In the genomic region with DNA sequence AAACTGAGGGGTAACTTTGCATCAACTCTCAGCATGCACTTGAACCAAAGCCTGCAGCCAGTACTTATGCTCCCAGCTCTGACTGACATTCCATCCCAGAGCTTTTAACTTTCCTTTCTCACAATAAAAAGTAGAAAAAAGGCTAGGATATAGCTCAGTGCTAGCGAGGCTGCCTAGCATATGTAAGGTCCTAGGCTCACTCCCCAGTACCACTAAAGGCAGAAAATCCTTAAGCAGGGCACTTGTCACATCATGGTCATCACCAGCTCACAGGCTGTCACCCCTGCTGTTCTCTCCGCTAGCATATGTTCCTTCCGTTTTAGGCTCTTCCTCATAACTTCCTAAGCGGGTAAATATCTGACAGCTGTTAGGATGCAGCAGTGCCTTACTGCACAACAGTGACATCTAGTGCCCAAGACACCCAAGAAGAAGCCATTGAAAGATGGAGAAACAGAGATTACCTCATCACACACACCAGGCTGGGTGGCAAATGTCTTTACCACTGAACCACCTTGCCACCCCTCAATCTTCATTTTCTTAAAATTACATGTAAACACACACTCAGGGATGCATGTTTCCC, we compare ENCODE assay signal across 9 mouse cellular contexts. TPM values are rescaled to one million over a fixed set of nuclear protein-coding genes. Genes with fewer than 3 reads are reported as not detected.
DNase-seq lines count a peak whose midpoint lies in the region; ATAC-seq and TF ChIP-seq lines count a peak whose summit lies in the region.
"Had no signal": no experiment of that assay in that cellular context is flagged by ENCODE, and none has a peak within 500 bp of the region (broad histone marks: within the 10 kb centered on the region; RNA-seq: fewer than 3 reads in every experiment).

No protein-coding gene starts in this region.

- peaks cover 24% of the 10 kb centered on the region for H3K36me3 ChIP-seq in liver, embryonic 14.5 days (replicated peaks; ENCODE audit: control insufficient read depth, insufficient read depth, low read depth)
- peaks cover 71% of the 10 kb centered on the region for H3K36me3 ChIP-seq in forebrain, embryonic 15.5 days

- H3K9me3 ChIP-seq in liver, embryonic 14.5 days (ENCODE audit: control insufficient read depth, low read length) = no peaks in the 10 kb centered on the region
- no peaks in the 10 kb centered on the region for H3K9me3 ChIP-seq in forebrain, embryonic 15.5 days
- H3K9me3 ChIP-seq: embryonic facial prominence, embryonic 15.5 days; limb, embryonic 12.5 days had no signal

- H3K4me3 ChIP-seq in liver, embryonic 14.5 days (ENCODE audit: insufficient read depth in 1 of 2, low read depth in 2 of 2, low read length in 2 of 2) = no peak overlapping the region
- H3K4me3 ChIP-seq in forebrain, embryonic 15.5 days = no peak overlapping the region
- H3K4me3 ChIP-seq: embryonic facial prominence, embryonic 15.5 days; limb, embryonic 12.5 days had no signal

- H3K4me2 ChIP-seq in liver, embryonic 14.5 days (ENCODE audit: low read depth) = no peak overlapping the region
- no peak overlapping the region for H3K4me2 ChIP-seq in forebrain, embryonic 15.5 days (replicated peaks)
- H3K4me2 ChIP-seq: embryonic facial prominence, embryonic 15.5 days; limb, embryonic 12.5 days had no signal

- H3K4me1 ChIP-seq in liver, embryonic 14.5 days (replicated peaks; ENCODE audit: control insufficient read depth in 2 of 2, insufficient read depth in 2 of 2, low read length in 1 of 2) = no peaks in the 10 kb centered on the region
- peaks cover 4% of the 10 kb centered on the region; the same call in 1 of the 2 replicates for H3K4me1 ChIP-seq in forebrain, embryonic 15.5 days
- H3K4me1 ChIP-seq: limb, embryonic 12.5 days had no signal

- TF ChIP-seq CTCF in liver, embryonic 14.5 days (IDR thresholded peaks at IDR 0.05; ENCODE audit: low read depth) = peak; percentile 64

- no peaks in the 10 kb centered on the region for H3K27me3 ChIP-seq in liver, embryonic 14.5 days (ENCODE audit: control insufficient read depth, insufficient read depth, low read length)
- no peaks in the 10 kb centered on the region for H3K27me3 ChIP-seq in forebrain, embryonic 15.5 days
- H3K27me3 ChIP-seq: embryonic facial prominence, embryonic 15.5 days; limb, embryonic 12.5 days had no signal

- ATAC-seq in liver, embryonic 14.5 days (ENCODE audit: insufficient read depth) = no peak
- peak; percentile 64 for ATAC-seq in forebrain, embryonic 15.5 days (replicated peaks)

- no peak overlapping the region for H3K9ac ChIP-seq in liver, embryonic 14.5 days (replicated peaks)
- no peak overlapping the region for H3K9ac ChIP-seq in forebrain, embryonic 15.5 days (replicated peaks)
- H3K9ac ChIP-seq: embryonic facial prominence, embryonic 15.5 days; limb, embryonic 12.5 days had no signal

- no peak overlapping the region for H3K27ac ChIP-seq in liver, embryonic 14.5 days
- H3K27ac ChIP-seq in forebrain, embryonic 15.5 days (replicated peaks) = peak overlapping the region; percentile 29; the same call in 1 of the 2 replicates
- H3K27ac ChIP-seq: embryonic facial prominence, embryonic 15.5 days; limb, embryonic 12.5 days had no signal

- no peak for TF ChIP-seq EP300 in liver, embryonic 14.5 days (IDR thresholded peaks at IDR 0.05; ENCODE audit: low read depth)

- no peak for DNase-seq in liver, embryonic 14.5 days (ENCODE audit: low read depth in 3 of 3, low spot score in 3 of 3)
- no peak for DNase-seq in liver
- DNase-seq in adrenal gland, postnatal 10 days = peak; percentile 50
- peak; percentile 19 to 51 for DNase-seq in kidney, adult 8-10 months
- peak; percentile 68 for DNase-seq in lung, postnatal 10 days
- DNase-seq in retina, postnatal 7 days (ENCODE audit: low read depth, low spot score) = peak; percentile 42

- 50% methylated on average over 4 of the region's 4 CpGs for WGBS in liver, embryonic 14.5 days (ENCODE audit: insufficient replicate concordance)
- WGBS in forebrain, embryonic 15.5 days = 37% methylated on average over 4 of the region's 4 CpGs

RNA-seq across cellular contexts. Expression of gene Rspry1, which starts 17.4 kb away (rescaled TPM):
- 4.0 and 6.2 TPM in 2 replicates for polyA plus RNA-seq in liver, embryonic 14.5 days (2012; rRNA removed)
- polyA plus RNA-seq in liver, embryonic 14.5 days (2014; fragmentation: Nextera tagmentation; extraction: Ambion mirVana) = 15.8 and 17.9 TPM in 2 replicates
- 10 to 100 TPM; 20.2 to 23.8 TPM for total RNA-seq in adrenal gland, postnatal 10 days (2021)
- 50.1 and 52.0 TPM in 2 replicates for polyA plus RNA-seq in forebrain, embryonic 15.5 days (2015; fragmentation: Nextera tagmentation; extraction: Ambion mirVana)

RNA-seq across cellular contexts. Expression of gene Fam192a, which starts 17.5 kb away (rescaled TPM):
- 11.3 and 16.1 TPM in 2 replicates for polyA plus RNA-seq in liver, embryonic 14.5 days (2012; rRNA removed)
- 25.8 and 26.5 TPM in 2 replicates for polyA plus RNA-seq in liver, embryonic 14.5 days (2014; fragmentation: Nextera tagmentation; extraction: Ambion mirVana)
- total RNA-seq in adrenal gland, postnatal 10 days (2021) = 10 to 100 TPM; 32.2 to 40.6 TPM
- 97.5 and 103 TPM in 2 replicates for polyA plus RNA-seq in forebrain, embryonic 15.5 days (2015; fragmentation: Nextera tagmentation; extraction: Ambion mirVana)

RNA-seq across cellular contexts. Expression of gene Cpne2, which starts 51.5 kb away (rescaled TPM):
- polyA plus RNA-seq in liver, embryonic 14.5 days (2012; rRNA removed) = 2.3 and 2.6 TPM in 2 replicates
- polyA plus RNA-seq in liver, embryonic 14.5 days (2014; fragmentation: Nextera tagmentation; extraction: Ambion mirVana) = 2.5 and 2.7 TPM in 2 replicates
- 10 to 100 TPM; 12.6 to 16.6 TPM for total RNA-seq in adrenal gland, postnatal 10 days (2021)
- 22.4 and 24.8 TPM in 2 replicates for polyA plus RNA-seq in forebrain, embryonic 15.5 days (2015; fragmentation: Nextera tagmentation; extraction: Ambion mirVana)

Comparison
In these comparisons a context has a peak if more than half of its experiments do, and no peak if none do; other contexts are left out.
1. DNase-seq: peak in adrenal gland, postnatal 10 days (single experiment), kidney, adult 8-10 months (2 of 2), lung, postnatal 10 days (single experiment) and retina, postnatal 7 days (single experiment); none in liver, embryonic 14.5 days (0 of 3) and liver (single experiment).